Mouse (Mus musculus) MEL (cell line): ENCODE data around the gene G430095P16Rik. TPM values are rescaled to one million over a fixed set of nuclear protein-coding genes. Genes with fewer than 3 reads are reported as not detected.
A peak's percentile ranks its signal among the peaks of the same experiment; 100 is the strongest.

Experiments
- DNase-seq: peaks from one replicate; pipeline ENCODE4 v3.0.0; 2011; ENCODE audit warnings: low read depth, low spot score
- H3K27ac ChIP-seq: 2 replicates; pipeline ENCODE4 v1.5.1; 2012; ENCODE audit warnings: low read depth, mild to moderate bottlenecking, control low read depth, low read length, moderate library complexity; ENCODE audit not compliant: control insufficient read depth
- H3K27me3 ChIP-seq, 2 experiments: fragments of 150-350 bp in 1 of 2; sonication (generic) in 1 of 2; 2 replicates each; pipeline ENCODE4 v1.6.1; 2012; ENCODE audit warnings: low read length in 2 of 2, mild to moderate bottlenecking in 2 of 2, improper control_type of control experiment in 1 of 2, moderate library complexity in 1 of 2; ENCODE audit not compliant: insufficient read depth in 2 of 2, control insufficient read depth in 1 of 2
- H3K36me3 ChIP-seq, 2 experiments: 2 replicates each; pipeline ENCODE4 v1.6.1; 2012 to 2014; ENCODE audit warnings: low read length in 2 of 2, improper control_type of control experiment in 1 of 2, inconsistent platforms in 1 of 2, mild to moderate bottlenecking in 1 of 2; ENCODE audit not compliant: insufficient read depth in 2 of 2, control insufficient read depth in 1 of 2
- H3K4me1 ChIP-seq, 2 experiments: fragments of 150-350 bp in 1 of 2; sonication (generic) in 1 of 2; 2 replicates each; pipeline ENCODE4 v1.6.1; 2012; ENCODE audit warnings: low read length in 2 of 2, improper control_type of control experiment in 1 of 2, mild to moderate bottlenecking in 1 of 2; ENCODE audit not compliant: insufficient read depth in 2 of 2, control insufficient read depth in 1 of 2
- H3K4me3 ChIP-seq, 2 experiments: fragments of 150-350 bp in 1 of 2; sonication (generic) in 1 of 2; 2 replicates each; pipeline ENCODE4 v1.5.1; 2012; ENCODE audit warnings: low read depth in 2 of 2, low read length in 2 of 2, mild to moderate bottlenecking in 2 of 2, moderate library complexity in 2 of 2, control low read depth in 1 of 2, improper control_type of control experiment in 1 of 2; ENCODE audit not compliant: control insufficient read depth in 1 of 2, insufficient read depth in 1 of 2
- H3K79me2 ChIP-seq: 2 replicates; pipeline ENCODE4 v1.6.1; 2012; ENCODE audit warnings: mild to moderate bottlenecking, low read length, moderate library complexity; ENCODE audit not compliant: control insufficient read depth, poor library complexity, insufficient read depth
- H3K9ac ChIP-seq: 2 replicates; pipeline ENCODE4 v1.6.1; 2012; ENCODE audit warnings: low read depth, mild to moderate bottlenecking, control low read depth, low read length, moderate library complexity; ENCODE audit not compliant: control insufficient read depth, poor library complexity, severe bottlenecking
- H3K9me3 ChIP-seq: fragments of 150-350 bp; sonication (generic); replicated peaks from 2 replicates; pipeline ENCODE4 v1.6.1; 2012; ENCODE audit warnings: mild to moderate bottlenecking, low read length, improper control_type of control experiment, moderate library complexity; ENCODE audit not compliant: insufficient read depth
- BHLHE40 ChIP-seq: IDR thresholded peaks from 2 replicates; pipeline ENCODE4 v1.6.1; 2012; ENCODE audit warnings: low read depth, mild to moderate bottlenecking, inconsistent platforms, low read length, improper control_type of control experiment, borderline replicate concordance
- CHD2 ChIP-seq: IDR thresholded peaks from 2 replicates; pipeline ENCODE4 v1.6.1; 2011; ENCODE audit warnings: low read length, improper control_type of control experiment
- CTCF ChIP-seq, 3 experiments: IDR thresholded peaks in 2 of 3; conservative IDR thresholded peaks in 1 of 3; 2 replicates each; pipeline ENCODE4 v1.5.1; 2011 to 2012; ENCODE audit warnings: low read length in 3 of 3, low read depth in 2 of 3, mild to moderate bottlenecking in 2 of 3, improper control_type of control experiment in 1 of 3, inconsistent platforms in 1 of 3, mixed read lengths in 1 of 3, moderate library complexity in 1 of 3; ENCODE audit not compliant: control insufficient read depth in 1 of 3, insufficient read depth in 1 of 3, poor library complexity in 1 of 3, severe bottlenecking in 1 of 3
- E2F4 ChIP-seq: IDR thresholded peaks from 2 replicates; pipeline ENCODE4 v1.6.1; 2011; ENCODE audit warnings: low read depth, low read length, improper control_type of control experiment, borderline replicate concordance
- ELF1 ChIP-seq: IDR thresholded peaks from 2 replicates; pipeline ENCODE4 v1.6.1; 2014; ENCODE audit warnings: low read depth, mild to moderate bottlenecking, inconsistent platforms, low read length, improper control_type of control experiment, moderate library complexity
- EP300 ChIP-seq, 2 experiments: IDR thresholded peaks; 2 replicates each; pipeline ENCODE4 v1.6.1; 2011; ENCODE audit warnings: improper control_type of control experiment in 2 of 2, low read length in 2 of 2, low read depth in 1 of 2, mild to moderate bottlenecking in 1 of 2
- ETS1 ChIP-seq: IDR thresholded peaks from 2 replicates; pipeline ENCODE4 v1.6.1; 2012; ENCODE audit warnings: low read depth, mild to moderate bottlenecking, inconsistent platforms, low read length, improper control_type of control experiment, moderate library complexity
- GABPA ChIP-seq: IDR thresholded peaks from 2 replicates; pipeline ENCODE4 v1.6.1; 2012; ENCODE audit warnings: low read depth, mild to moderate bottlenecking, inconsistent platforms, low read length, improper control_type of control experiment, moderate library complexity
- GATA1 ChIP-seq: IDR thresholded peaks from 2 replicates; pipeline ENCODE4 v1.6.1; 2011; ENCODE audit warnings: low read depth, low read length, improper control_type of control experiment
- HCFC1 ChIP-seq: IDR thresholded peaks from 2 replicates; pipeline ENCODE4 v1.6.1; 2012; ENCODE audit warnings: low read depth, mild to moderate bottlenecking, inconsistent platforms, low read length, improper control_type of control experiment, moderate library complexity
- JUND ChIP-seq: IDR thresholded peaks from 2 replicates; pipeline ENCODE4 v1.6.1; 2011; ENCODE audit warnings: low read depth, mild to moderate bottlenecking, improper control_type of control experiment, low read length
- KAT2A ChIP-seq: conservative IDR thresholded peaks from 2 replicates; pipeline ENCODE4 v1.6.1; 2012; ENCODE audit warnings: low read depth, low read length, improper control_type of control experiment, inconsistent platforms
- MAFK ChIP-seq: IDR thresholded peaks from 2 replicates; pipeline ENCODE4 v1.6.1; 2011; ENCODE audit warnings: low read depth, mild to moderate bottlenecking, low read length, improper control_type of control experiment, borderline replicate concordance
- MAZ ChIP-seq: IDR thresholded peaks from 2 replicates; pipeline ENCODE4 v1.6.1; 2012; ENCODE audit warnings: low read depth, mild to moderate bottlenecking, inconsistent platforms, low read length, improper control_type of control experiment
- MEF2A ChIP-seq: IDR thresholded peaks from 2 replicates; pipeline ENCODE4 v1.6.1; 2014; ENCODE audit warnings: low read depth, mild to moderate bottlenecking, inconsistent platforms, low read length, improper control_type of control experiment; ENCODE audit not compliant: poor library complexity, insufficient replicate concordance, severe bottlenecking; ENCODE audit errors: extremely low read depth
- MYB ChIP-seq: IDR thresholded peaks from 2 replicates; pipeline ENCODE4 v1.6.1; 2011; ENCODE audit warnings: mild to moderate bottlenecking, low read depth, low read length, improper control_type of control experiment
- MYC ChIP-seq: IDR thresholded peaks from 2 replicates; pipeline ENCODE4 v1.6.1; 2011; ENCODE audit warnings: low read depth, mild to moderate bottlenecking, low read length, improper control_type of control experiment, moderate library complexity
- NELFE ChIP-seq: IDR thresholded peaks from 2 replicates; pipeline ENCODE4 v1.6.1; 2011; ENCODE audit warnings: low read depth, low read length, improper control_type of control experiment
- NRF1 ChIP-seq: IDR thresholded peaks from 2 replicates; pipeline ENCODE4 v1.6.1; 2014; ENCODE audit warnings: low read depth, mild to moderate bottlenecking, inconsistent platforms, low read length, improper control_type of control experiment, moderate library complexity; ENCODE audit not compliant: poor library complexity, insufficient read depth, severe bottlenecking
- POLR2A ChIP-seq, 2 experiments: IDR thresholded peaks; 2 replicates each; pipeline ENCODE4 v1.6.1; 2011 to 2012; ENCODE audit warnings: low read length in 2 of 2, mild to moderate bottlenecking in 2 of 2, control low read depth in 1 of 2, improper control_type of control experiment in 1 of 2, low read depth in 1 of 2, moderate library complexity in 1 of 2; ENCODE audit not compliant: control insufficient read depth in 1 of 2, insufficient read depth in 1 of 2, poor library complexity in 1 of 2
- POLR2AphosphoS2 ChIP-seq: IDR thresholded peaks from 2 replicates; pipeline ENCODE4 v1.6.1; 2011; ENCODE audit warnings: low read length, improper control_type of control experiment
- POLR2AphosphoS5 ChIP-seq: IDR thresholded peaks from 2 replicates; pipeline ENCODE4 v1.6.1; 2012; ENCODE audit warnings: low read depth, borderline replicate concordance, mild to moderate bottlenecking, inconsistent platforms, low read length, moderate library complexity, mixed read lengths
- RAD21 ChIP-seq: IDR thresholded peaks from 2 replicates; pipeline ENCODE4 v1.6.1; 2011; ENCODE audit warnings: mild to moderate bottlenecking, low read depth, low read length, improper control_type of control experiment
- RCOR1 ChIP-seq: IDR thresholded peaks from 2 replicates; pipeline ENCODE4 v1.6.1; 2012; ENCODE audit warnings: low read depth, mild to moderate bottlenecking, inconsistent platforms, low read length, improper control_type of control experiment
- TAL1 ChIP-seq: IDR thresholded peaks from 2 replicates; pipeline ENCODE4 v1.6.1; 2012; ENCODE audit warnings: mild to moderate bottlenecking, inconsistent platforms, low read length, moderate library complexity, mixed read lengths
- TBP ChIP-seq: IDR thresholded peaks from 2 replicates; pipeline ENCODE4 v1.8.0; 2011; ENCODE audit warnings: low read depth, low read length, improper control_type of control experiment
- TCF12 ChIP-seq: IDR thresholded peaks from 2 replicates; pipeline ENCODE4 v1.6.1; 2014; ENCODE audit warnings: low read depth, mild to moderate bottlenecking, inconsistent platforms, low read length, improper control_type of control experiment, moderate library complexity
- UBTF ChIP-seq: IDR thresholded peaks from 2 replicates; pipeline ENCODE4 v1.6.1; 2012; ENCODE audit warnings: low read depth, mild to moderate bottlenecking, inconsistent platforms, low read length, improper control_type of control experiment, moderate library complexity, borderline replicate concordance; ENCODE audit not compliant: insufficient read depth
- USF1 ChIP-seq: IDR thresholded peaks from 2 replicates; pipeline ENCODE4 v1.6.1; 2014; ENCODE audit warnings: low read depth, mild to moderate bottlenecking, inconsistent platforms, low read length, improper control_type of control experiment, moderate library complexity
- USF2 ChIP-seq, 2 experiments: IDR thresholded peaks; 2 replicates each; pipeline ENCODE4 v1.6.1; 2011 to 2012; ENCODE audit warnings: improper control_type of control experiment in 2 of 2, low read length in 2 of 2, borderline replicate concordance in 1 of 2, inconsistent platforms in 1 of 2, low read depth in 1 of 2, mild to moderate bottlenecking in 1 of 2; ENCODE audit not compliant: insufficient read depth in 1 of 2
- ZC3H11A ChIP-seq: IDR thresholded peaks from 2 replicates; pipeline ENCODE4 v1.6.1; 2012; ENCODE audit warnings: low read depth, mild to moderate bottlenecking, inconsistent platforms, low read length, improper control_type of control experiment
- ZKSCAN1 ChIP-seq: IDR thresholded peaks from 2 replicates; pipeline ENCODE4 v1.6.1; 2012; ENCODE audit warnings: low read depth, mild to moderate bottlenecking, inconsistent platforms, low read length, improper control_type of control experiment, moderate library complexity
- ZMIZ1 ChIP-seq: IDR thresholded peaks from 2 replicates; pipeline ENCODE4 v1.6.1; 2012; ENCODE audit warnings: low read depth, mild to moderate bottlenecking, inconsistent platforms, low read length, improper control_type of control experiment, moderate library complexity
- ZNF384 ChIP-seq: IDR thresholded peaks from 2 replicates; pipeline ENCODE4 v1.6.1; 2012; ENCODE audit warnings: low read depth, mild to moderate bottlenecking, inconsistent platforms, low read length, improper control_type of control experiment
- polyA plus RNA-seq, 2 experiments: library from polyadenylated mRNA; stranded (reverse) in 1 of 2; unstranded in 1 of 2; fragments of >175 nt in 1 of 2; fragments of >200 nt in 1 of 2; gene quantifications; 2 replicates each; pipeline versions ENCODE4 v1.2.1 to v1.2.4; 2012; ENCODE audit warnings: low replicate concordance in 2 of 2, low read depth in 1 of 2; ENCODE audit not compliant: insufficient read length in 2 of 2, insufficient read depth in 1 of 2, missing spikeins in 1 of 2
- total RNA-seq: library from RNA; depleted of rRNA; stranded (reverse); fragments of 300-350 nt; gene quantifications from 2 replicates; pipeline ENCODE4 v1.2.3, GENCODE M21; 2012; rRNA removed

G430095P16Rik gene
- 5.6 and 7.9 TPM in 2 replicates for total RNA-seq
- 10 to 100 TPM in 1 of 2 experiments, not detected in 1; 17.1 TPM for polyA plus RNA-seq

DNA sequence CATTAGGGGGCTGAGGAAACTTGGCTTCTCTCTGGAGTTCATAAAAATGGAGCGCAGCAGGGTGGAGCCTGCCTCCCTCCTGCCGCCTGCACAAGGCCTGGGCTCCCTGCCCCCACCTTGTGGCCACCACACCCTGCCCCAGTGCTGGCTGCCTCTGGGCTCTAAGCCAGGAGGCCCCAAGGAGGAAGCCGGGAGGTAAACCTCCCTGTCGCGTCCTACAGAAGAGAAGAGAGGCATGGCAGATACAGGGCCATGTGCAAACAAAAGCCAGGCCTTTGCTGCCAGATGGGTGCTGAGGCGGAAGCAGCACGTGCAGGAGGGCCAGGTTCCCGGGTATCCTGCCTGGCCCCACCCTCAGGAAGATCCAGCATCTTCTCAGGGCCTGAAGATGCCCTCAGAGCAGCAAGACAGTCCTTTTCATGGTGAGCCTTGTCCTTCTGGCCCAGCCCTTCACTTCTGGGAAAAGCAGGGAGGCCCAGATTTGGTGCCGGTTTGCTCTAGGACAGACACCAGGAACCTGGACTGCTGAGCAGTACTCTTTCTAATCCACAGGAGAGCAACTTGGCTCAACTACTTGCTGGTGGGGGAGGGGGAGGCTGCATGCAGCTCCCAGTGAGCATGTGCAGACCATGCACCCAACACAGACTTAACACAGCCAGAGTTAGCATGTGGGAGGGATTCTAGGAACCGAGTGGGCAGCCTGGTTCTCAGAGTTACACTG lies at the start of gene G430095P16Rik:
G430095P16Rik (plus strand) TSS at position 158 of the 721 bp plus-strand sequence.
- peak within 1 kb of the TSS; percentile 33 to 48 for H3K4me3 ChIP-seq
- peaks cover 12 to 45% of the 10 kb centered on the region in 2 experiments for H3K4me1 ChIP-seq
- TF ChIP-seq GATA1, result no peak
- TF ChIP-seq TBP, result no peak
- no peak for TF ChIP-seq ZKSCAN1
- no peak; the same call in 1 of the 2 replicates for TF ChIP-seq RCOR1
- TF ChIP-seq UBTF, result no peak
- TF ChIP-seq KAT2A, result no peak; the same call in 1 of the 2 replicates
- peak; percentile 98 for TF ChIP-seq BHLHE40
- TF ChIP-seq ZMIZ1, result no peak
- TF ChIP-seq MAFK, result no peak
- TF ChIP-seq MYB, result peak; percentile 21; the same call in 1 of the 2 replicates
- no peak for TF ChIP-seq USF2 (IDR thresholded peaks at IDR 0.05; ENCODE audit: borderline replicate concordance in 1 of 2, insufficient read depth in 1 of 2, low read depth in 1 of 2, low read length in 2 of 2)
- peak; percentile 9 to 71; a peak in 2 of 4 replicates for TF ChIP-seq POLR2A (IDR thresholded peaks at IDR 0.05; ENCODE audit: control insufficient read depth in 1 of 2, insufficient read depth in 1 of 2, low read depth in 1 of 2, low read length in 2 of 2, poor library complexity in 1 of 2)
- no peak for TF ChIP-seq ZNF384
- TF ChIP-seq TCF12, result peak; percentile 77
- peak; percentile 70 for TF ChIP-seq NRF1
- TF ChIP-seq USF1, result no peak; the same call in none of the 2 replicates
- peak; percentile 90; the same call in 1 of the 2 replicates for TF ChIP-seq MAZ
- no peak for TF ChIP-seq RAD21
- TF ChIP-seq ZC3H11A, result no peak
- no peak for TF ChIP-seq GABPA
- peak; percentile 67; the same call in 1 of the 2 replicates for TF ChIP-seq HCFC1
- TF ChIP-seq POLR2AphosphoS5, result no peak
- no peak for TF ChIP-seq MEF2A
- TF ChIP-seq POLR2AphosphoS2, result peak; percentile 61; the same call in 1 of the 2 replicates
- TF ChIP-seq NELFE, result peak; percentile 29
- TF ChIP-seq CHD2, result peak; percentile 68
- peak; percentile 61 for TF ChIP-seq ELF1
- TF ChIP-seq JUND, result no peak
- TF ChIP-seq EP300 (IDR thresholded peaks at IDR 0.05; ENCODE audit: low read depth in 1 of 2, low read length in 2 of 2), result peak in 1 of 2 experiments; percentile 82; a peak in 3 of 4 replicates
- TF ChIP-seq CTCF (IDR thresholded peaks at IDR 0.05 in 2 of 3, conservative IDR thresholded peaks at IDR 0.05 in 1 of 3; ENCODE audit: control insufficient read depth in 1 of 3, insufficient read depth in 1 of 3, low read depth in 2 of 3, low read length in 3 of 3, poor library complexity in 1 of 3, severe bottlenecking in 1 of 3), result peak in 2 of 3 experiments; percentile 8 to 25; a peak in 2 of 6 replicates
- peak; percentile 93 for TF ChIP-seq ETS1
- TF ChIP-seq MYC, result peak; percentile 95
- TF ChIP-seq E2F4, result no peak
- 0 out of 2 replicates have a peak, but pooled peaks have one; percentile 39 for TF ChIP-seq TAL1

More for the DNA sequence above, at the start of gene G430095P16Rik:
- no peaks in the 10 kb centered on the region for H3K9me3 ChIP-seq
- H3K36me3 ChIP-seq, result peaks cover 4 to 29% of the 10 kb centered on the region in 2 experiments; a peak in 3 of 4 replicates
- peak within 1 kb of the TSS; percentile 80 for H3K9ac ChIP-seq
- H3K27ac ChIP-seq, result peak within 1 kb of the TSS; percentile 99
- peaks cover 13% of the 10 kb centered on the region for H3K79me2 ChIP-seq
- DNase-seq, result peak; percentile 97
- no peaks in the 10 kb centered on the region for H3K27me3 ChIP-seq
